Mouse (Mus musculus): ENCODE data around the gene Gng7. TPM values are rescaled to one million over a fixed set of nuclear protein-coding genes. Genes with fewer than 3 reads are reported as not detected.
"Not testable (repeated sequence)": the region's sequence is repeated elsewhere in the genome, so short reads cannot be mapped to it uniquely, and the experiment has no call there.

Gng7 gene
- polyA plus RNA-seq (2015; fragmentation: Nextera tagmentation; extraction: Ambion mirVana) = 30.8 and 32.1 TPM in 2 replicates

- no peak within 1 kb of the TSS for H3K27ac ChIP-seq (replicated peaks)
- ATAC-seq (replicated peaks) = peak; percentile 96
- H3K9me3 ChIP-seq = no peaks in the 10 kb centered on the region
- H3K4me1 ChIP-seq = peaks cover 14% of the 10 kb centered on the region
- WGBS = 9% methylated on average over 31 of the region's 31 CpGs
- no peaks in the 10 kb centered on the region for H3K27me3 ChIP-seq
- H3K9ac ChIP-seq (replicated peaks) = peak within 1 kb of the TSS; percentile 49
- H3K4me2 ChIP-seq (replicated peaks) = peak within 1 kb of the TSS; percentile 50
- H3K36me3 ChIP-seq = no peaks in the 10 kb centered on the region
- H3K4me3 ChIP-seq = peak within 1 kb of the TSS; percentile 40
Observed at GRCm38 (mm10) chr10:81014393-81015384, at the start of gene Gng7. TSS of gene Gng7 (minus strand) at chr10:81014945.

DNA sequence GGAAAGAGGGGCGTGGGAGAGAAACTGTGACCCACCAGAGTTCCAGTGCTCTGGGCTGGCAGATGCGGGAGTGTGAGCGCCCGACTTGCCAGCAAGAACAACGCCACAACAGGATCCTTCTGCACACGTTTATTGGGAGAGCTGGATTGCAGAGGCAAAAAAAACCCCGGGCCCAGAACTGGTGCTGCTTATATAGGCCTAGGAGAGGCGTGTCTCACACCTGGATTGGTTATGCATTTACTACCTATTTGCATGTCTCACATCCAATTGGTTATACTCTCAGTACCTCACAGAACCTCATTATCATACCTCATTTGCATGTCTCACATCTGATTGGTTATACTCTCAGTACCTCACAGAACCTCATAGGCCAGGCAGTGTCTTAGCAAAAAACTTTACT lies 49.8 kb upstream of the Gng7 start:
- not testable (repeated sequence) for H3K36me3 ChIP-seq; H3K27me3 ChIP-seq; H3K4me2 ChIP-seq (replicated peaks); H3K9ac ChIP-seq (replicated peaks); H3K9me3 ChIP-seq; H3K27ac ChIP-seq (replicated peaks); H3K4me3 ChIP-seq; ATAC-seq (replicated peaks)
- 90% methylated on average over 8 of the region's 8 CpGs for WGBS
- peaks cover 13% of the 10 kb centered on the region for H3K4me1 ChIP-seq

GRCm38 (mm10) chr10:81062710-81063109 lies 48.0 kb upstream of the Gng7 start:
- 56% methylated on average over 4 of the region's 4 CpGs for WGBS
- no peak for ATAC-seq (replicated peaks)
- no peak overlapping the region for H3K27ac ChIP-seq (replicated peaks)
- no peaks in the 10 kb centered on the region for H3K9me3 ChIP-seq
- no peak overlapping the region for H3K9ac ChIP-seq (replicated peaks)
- no peaks in the 10 kb centered on the region for H3K27me3 ChIP-seq
- no peak overlapping the region for H3K4me2 ChIP-seq (replicated peaks)
- peaks cover 22% of the 10 kb centered on the region for H3K4me1 ChIP-seq
- no peaks in the 10 kb centered on the region for H3K36me3 ChIP-seq
- H3K4me3 ChIP-seq = no peak overlapping the region

- Histone ChIP-seq H3K36me3 (no peaks in the 10 kb centered on the region), H3K9ac (replicated peaks) (peak within 1 kb of the TSS; percentile 84), H3K27me3 (no peaks in the 10 kb centered on the region), H3K4me3 (peak within 1 kb of the TSS; percentile 93), H3K4me2 (replicated peaks) (peak within 1 kb of the TSS; percentile 92), H3K27ac (replicated peaks) (peak within 1 kb of the TSS; percentile 60), H3K9me3 (no peaks in the 10 kb centered on the region), H3K4me1 (peaks cover 37% of the 10 kb centered on the region)
- ATAC-seq (replicated peaks) = peak; percentile 94
- WGBS = under 1% methylated on average over 48 of the region's 48 CpGs
Observed at GRCm38 (mm10) chr10:81059603-81060543, 45.1 kb upstream of the Gng7 start, which contains the start of gene Sgta. TSS of gene Sgta (minus strand) at chr10:81060181.

DNA sequence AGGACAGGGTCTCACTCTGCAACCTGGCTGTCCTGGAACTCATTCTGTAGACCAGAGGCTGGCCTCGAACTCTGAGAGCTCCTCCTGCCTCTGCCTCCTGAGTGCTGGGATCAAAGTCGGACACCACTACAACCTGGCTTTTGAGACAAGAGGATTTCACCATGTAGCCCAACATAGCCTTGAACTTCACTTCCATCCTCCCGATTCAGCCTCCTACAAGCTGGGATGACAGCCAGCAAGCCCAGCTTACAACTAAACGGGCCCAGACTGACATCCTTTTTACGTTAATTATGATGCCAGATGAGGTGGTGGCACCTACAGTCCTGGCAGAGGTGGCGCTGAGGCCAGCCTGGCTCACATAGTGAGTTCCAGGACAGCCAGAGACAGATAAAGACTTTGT lies 44.2 kb upstream of the Gng7 start:
- Histone ChIP-seq H3K9ac (replicated peaks) (0 out of 2 replicates have a peak overlapping the region, but pooled peaks have one; percentile 84), H3K4me3 (peak overlapping the region; percentile 93), H3K27me3 (no peaks in the 10 kb centered on the region), H3K4me2 (replicated peaks) (peak overlapping the region; percentile 92), H3K9me3 (no peaks in the 10 kb centered on the region), H3K36me3 (no peaks in the 10 kb centered on the region), H3K27ac (replicated peaks) (no peak overlapping the region), H3K4me1 (peaks cover 37% of the 10 kb centered on the region)
- no peak for ATAC-seq (replicated peaks)
- WGBS = 83% methylated on average over 6 of the region's 6 CpGs

GRCm38 (mm10) chr10:81057406-81058130 lies 42.8 kb upstream of the Gng7 start:
- Histone ChIP-seq H3K4me2 (replicated peaks) (no peak overlapping the region), H3K27me3 (no peaks in the 10 kb centered on the region), H3K27ac (replicated peaks) (no peak overlapping the region), H3K36me3 (no peaks in the 10 kb centered on the region), H3K4me3 (no peak overlapping the region), H3K9ac (replicated peaks) (no peak overlapping the region), H3K9me3 (no peaks in the 10 kb centered on the region), H3K4me1 (peaks cover 37% of the 10 kb centered on the region)
- ATAC-seq (replicated peaks) = no peak
- 96% methylated on average over 23 of the region's 23 CpGs for WGBS

DNA sequence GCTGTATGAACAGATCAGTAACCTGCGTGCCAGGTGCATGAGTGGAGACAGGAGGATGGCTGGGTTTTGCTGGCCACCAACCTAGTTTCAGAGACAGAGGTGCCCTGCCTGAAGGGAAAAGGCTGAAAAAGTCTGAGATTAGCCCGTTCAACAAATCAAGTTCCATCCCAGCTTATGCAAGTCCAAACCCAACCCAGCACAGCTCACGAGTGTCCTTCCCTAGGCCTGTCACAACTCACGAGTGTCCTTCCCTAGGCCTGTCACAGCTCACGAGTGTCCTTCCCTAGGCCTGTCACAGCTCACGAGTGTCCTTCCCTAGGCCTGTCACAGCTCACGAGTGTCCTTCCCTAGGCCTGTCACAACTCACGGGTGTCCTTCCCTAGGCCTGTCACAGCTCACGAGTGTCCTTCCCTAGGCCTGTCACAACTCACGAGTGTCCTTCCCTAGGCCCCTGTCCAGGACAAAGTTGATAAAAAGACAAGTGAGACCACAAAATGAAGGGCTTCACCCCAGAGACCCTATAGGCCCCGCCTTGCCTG lies 41.1 kb upstream of the Gng7 start:
- WGBS = 90% methylated on average over 11 of the region's 11 CpGs
- H3K9me3 ChIP-seq; H3K4me2 ChIP-seq (replicated peaks); H3K27ac ChIP-seq (replicated peaks); H3K4me3 ChIP-seq; H3K27me3 ChIP-seq; ATAC-seq (replicated peaks); H3K9ac ChIP-seq (replicated peaks): not testable (repeated sequence)
- Histone ChIP-seq H3K4me1 (peaks cover 37% of the 10 kb centered on the region), H3K36me3 (peaks cover 12% of the 10 kb centered on the region)

GRCm38 (mm10) chr10:81055169-81055568 lies 40.4 kb upstream of the Gng7 start:
- H3K4me2 ChIP-seq (replicated peaks) = no peak overlapping the region
- 88% methylated on average over 6 of the region's 6 CpGs for WGBS
- H3K27ac ChIP-seq (replicated peaks) = no peak overlapping the region
- peaks cover 19% of the 10 kb centered on the region for H3K36me3 ChIP-seq
- no peaks in the 10 kb centered on the region for H3K9me3 ChIP-seq
- H3K4me3 ChIP-seq = no peak overlapping the region
- ATAC-seq (replicated peaks) = no peak
- no peaks in the 10 kb centered on the region for H3K27me3 ChIP-seq
- peaks cover 33% of the 10 kb centered on the region for H3K4me1 ChIP-seq
- no peak overlapping the region for H3K9ac ChIP-seq (replicated peaks)

DNA sequence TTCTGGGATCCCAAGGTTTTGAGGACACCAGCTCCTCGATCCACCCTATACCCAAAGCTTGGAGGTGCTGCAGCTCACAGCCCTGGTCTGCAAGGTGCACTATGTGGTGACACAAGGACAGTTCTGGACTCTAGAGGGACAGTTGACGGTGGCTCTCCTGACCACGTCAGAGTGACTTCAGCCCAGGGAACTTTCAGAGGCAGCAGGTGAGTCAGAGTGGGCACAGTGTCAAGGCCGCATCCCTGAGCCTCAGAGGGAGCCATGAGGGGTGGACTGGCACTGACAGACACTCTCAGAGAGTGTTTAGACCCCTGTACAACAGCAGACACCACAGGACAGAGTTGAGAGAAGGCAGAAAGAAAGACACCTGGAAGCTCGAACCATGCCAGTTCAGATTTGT lies 37.8 kb upstream of the Gng7 start:
- peaks cover 45% of the 10 kb centered on the region for H3K36me3 ChIP-seq

GRCm38 (mm10) chr10:81051133-81051532 lies 36.4 kb upstream of the Gng7 start:
- Histone ChIP-seq H3K4me1 (no peaks in the 10 kb centered on the region), H3K9me3 (no peaks in the 10 kb centered on the region), H3K27ac (replicated peaks) (no peak overlapping the region), H3K27me3 (no peaks in the 10 kb centered on the region), H3K4me3 (no peak overlapping the region), H3K36me3 (peaks cover 60% of the 10 kb centered on the region), H3K4me2 (replicated peaks) (no peak overlapping the region), H3K9ac (replicated peaks) (no peak overlapping the region)
- ATAC-seq (replicated peaks) = no peak; the same call in 1 of the 2 replicates
- 95% methylated on average over 6 of the region's 6 CpGs for WGBS

More for the DNA sequence above, 37.8 kb upstream of the Gng7 start:
- H3K4me1 ChIP-seq = peaks cover 14% of the 10 kb centered on the region
- no peak overlapping the region for H3K4me2 ChIP-seq (replicated peaks)
- no peak overlapping the region for H3K27ac ChIP-seq (replicated peaks)
- no peak for ATAC-seq (replicated peaks)
- no peaks in the 10 kb centered on the region for H3K27me3 ChIP-seq
- 92% methylated on average over 5 of the region's 5 CpGs for WGBS
- no peak overlapping the region for H3K4me3 ChIP-seq
- no peaks in the 10 kb centered on the region for H3K9me3 ChIP-seq
- no peak overlapping the region for H3K9ac ChIP-seq (replicated peaks)

DNA sequence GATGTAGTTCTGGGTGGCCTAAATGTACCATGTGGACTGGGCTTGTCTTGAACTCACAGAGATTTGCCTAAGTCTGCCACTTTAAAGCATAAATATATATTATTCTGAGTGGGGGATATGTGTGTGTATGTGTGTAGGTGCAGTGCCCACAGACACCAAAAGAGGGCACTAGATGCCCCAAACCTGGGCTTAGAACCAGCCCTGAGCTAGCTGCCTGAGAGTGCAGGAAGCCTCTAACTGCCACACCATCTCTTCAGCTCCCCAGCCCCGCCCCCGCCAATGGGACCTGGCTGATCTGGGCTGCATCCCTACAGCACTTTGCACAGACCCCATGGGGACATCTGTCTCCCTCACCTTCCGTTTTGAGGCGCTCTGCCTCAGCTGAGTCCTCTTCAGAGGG lies 35.9 kb upstream of the Gng7 start:
- Histone ChIP-seq H3K4me1 (no peaks in the 10 kb centered on the region), H3K27ac (replicated peaks) (no peak overlapping the region), H3K4me3 (no peak overlapping the region), H3K36me3 (peaks cover 64% of the 10 kb centered on the region), H3K9ac (replicated peaks) (no peak overlapping the region), H3K27me3 (no peaks in the 10 kb centered on the region), H3K4me2 (replicated peaks) (no peak overlapping the region), H3K9me3 (no peaks in the 10 kb centered on the region)
- ATAC-seq (replicated peaks) = no peak; the same call in 1 of the 2 replicates
- WGBS = 95% methylated on average over 4 of the region's 4 CpGs

Data from forebrain, embryonic 15.5 days (tissue).